Mouse (Mus musculus) neural tube, embryonic 10.5 days (tissue): Measurements from ENCODE around the gene Lbhd1.
"Not testable (repeated sequence)": the region's sequence is repeated elsewhere in the genome, so short reads cannot be mapped to it uniquely, and the experiment has no call there.

Experiments
- DNase-seq: peaks from one replicate; pipeline ENCODE4 v3.0.0-alpha.2; 2017; ENCODE audit warnings: low spot score; ENCODE audit errors: extremely low spot score

Lbhd1 gene

DNA sequence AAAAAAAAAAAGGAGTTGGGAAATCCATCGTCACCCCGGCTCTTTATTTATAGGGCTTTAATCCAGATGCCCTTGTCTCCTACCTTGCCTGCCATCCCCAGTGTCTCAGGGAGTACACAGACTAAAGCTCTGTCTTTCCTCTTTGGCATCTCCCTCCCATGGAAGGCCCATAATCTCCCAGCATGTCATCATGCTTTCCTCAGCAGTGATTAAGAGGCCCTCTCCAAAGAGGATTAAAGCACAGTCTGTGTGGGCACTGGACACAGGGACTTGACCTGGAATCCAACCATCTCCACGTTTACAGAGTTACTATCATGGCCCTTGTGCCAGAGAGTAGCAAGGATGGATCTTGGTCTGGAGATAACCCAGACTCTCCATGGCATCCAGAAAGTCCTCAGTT lies at the start of gene Lbhd1, which contains the start of gene Gm49403:
TSS of gene Lbhd1 (plus strand) at position 117 of the 400 bp plus-strand sequence.
TSS of gene Gm49403 (plus strand) at position 315 of the 400 bp plus-strand sequence.
- DNase-seq, result no peak

DNA sequence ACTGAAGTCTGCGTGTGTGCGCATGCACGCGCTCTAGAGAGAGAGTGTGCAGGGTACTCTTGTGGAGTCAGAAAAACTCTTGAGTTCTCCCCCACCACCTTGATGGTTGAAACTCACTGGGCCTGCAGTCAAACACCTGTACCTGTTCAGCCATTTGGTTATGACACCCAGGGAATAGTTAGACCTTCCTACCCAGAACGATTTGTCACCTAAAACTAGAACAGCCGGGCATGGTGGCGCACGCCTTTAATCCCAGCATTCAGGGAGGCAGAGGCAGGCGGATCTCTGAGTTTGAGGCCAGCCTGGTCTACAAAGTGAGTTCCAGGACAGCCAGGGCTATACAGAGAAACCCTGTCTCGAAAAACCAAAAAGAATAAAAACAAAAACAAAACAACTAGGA lies 47.2 kb upstream of the Lbhd1 start:
- not testable (repeated sequence) for DNase-seq

DNA sequence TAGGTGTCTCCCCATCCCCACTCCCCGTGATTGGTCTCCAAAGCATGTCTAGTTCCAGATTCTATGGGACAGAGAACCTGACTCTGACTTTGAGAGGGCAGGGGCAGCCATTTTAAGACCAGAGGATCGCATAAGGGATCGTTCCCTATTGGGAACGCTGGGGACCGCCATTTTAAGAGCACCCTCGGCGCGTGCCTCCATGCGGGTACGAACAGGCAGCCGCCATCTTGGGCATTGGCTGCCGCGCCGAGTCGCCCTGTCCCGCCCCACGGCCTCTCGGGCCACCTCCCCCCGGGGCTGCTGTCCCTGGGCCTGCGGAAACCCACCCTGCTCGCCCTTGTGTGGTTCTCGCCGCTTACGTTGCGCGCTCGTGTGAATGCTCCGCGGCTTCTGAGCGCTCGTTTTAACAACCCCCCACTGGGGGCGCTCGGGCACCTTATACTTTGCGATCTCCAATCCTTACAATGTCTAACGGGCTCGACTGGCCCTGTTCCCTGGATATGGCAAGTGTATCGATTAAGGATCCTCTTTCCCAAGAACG lies 46.2 kb upstream of the Lbhd1 start, which contains the start of gene Bscl2:
TSS of gene Bscl2 (plus strand) at position 217 of the 541 bp plus-strand sequence.
- DNase-seq, result peak; percentile 87

DNA sequence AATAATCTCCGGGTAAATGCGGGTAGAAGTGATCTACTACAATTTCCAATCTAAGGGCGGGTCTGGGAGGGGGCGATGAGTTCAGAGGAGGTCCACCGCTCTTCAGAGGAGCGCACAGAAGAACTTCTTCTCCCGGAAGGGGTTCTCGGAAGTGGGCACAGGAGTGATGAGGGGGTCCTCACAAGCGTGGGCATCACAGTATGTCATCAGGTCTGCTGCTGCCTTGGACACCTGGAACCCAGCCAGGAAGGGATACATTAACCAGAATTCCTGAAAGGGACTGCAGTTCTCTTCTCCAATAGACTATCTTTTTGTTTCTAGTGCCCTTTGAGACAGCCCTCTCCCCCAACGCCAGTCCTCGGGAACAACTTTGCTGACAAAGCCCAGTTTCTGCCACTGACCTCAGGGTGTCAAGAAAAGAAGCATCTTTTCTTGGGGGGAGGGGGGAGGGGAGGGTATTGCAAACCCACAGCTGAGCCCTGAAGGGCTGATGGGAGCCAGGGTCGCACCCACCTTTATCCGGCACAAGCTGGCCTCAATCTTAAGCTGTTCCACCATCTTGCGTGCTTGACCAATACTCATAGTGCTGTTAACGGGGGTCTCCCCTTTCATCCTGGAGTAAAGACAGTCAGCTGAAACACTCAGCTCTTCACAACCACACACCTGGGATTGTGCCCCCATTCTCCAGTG lies 45.3 kb upstream of the Lbhd1 start:
- DNase-seq, result no peak

DNA sequence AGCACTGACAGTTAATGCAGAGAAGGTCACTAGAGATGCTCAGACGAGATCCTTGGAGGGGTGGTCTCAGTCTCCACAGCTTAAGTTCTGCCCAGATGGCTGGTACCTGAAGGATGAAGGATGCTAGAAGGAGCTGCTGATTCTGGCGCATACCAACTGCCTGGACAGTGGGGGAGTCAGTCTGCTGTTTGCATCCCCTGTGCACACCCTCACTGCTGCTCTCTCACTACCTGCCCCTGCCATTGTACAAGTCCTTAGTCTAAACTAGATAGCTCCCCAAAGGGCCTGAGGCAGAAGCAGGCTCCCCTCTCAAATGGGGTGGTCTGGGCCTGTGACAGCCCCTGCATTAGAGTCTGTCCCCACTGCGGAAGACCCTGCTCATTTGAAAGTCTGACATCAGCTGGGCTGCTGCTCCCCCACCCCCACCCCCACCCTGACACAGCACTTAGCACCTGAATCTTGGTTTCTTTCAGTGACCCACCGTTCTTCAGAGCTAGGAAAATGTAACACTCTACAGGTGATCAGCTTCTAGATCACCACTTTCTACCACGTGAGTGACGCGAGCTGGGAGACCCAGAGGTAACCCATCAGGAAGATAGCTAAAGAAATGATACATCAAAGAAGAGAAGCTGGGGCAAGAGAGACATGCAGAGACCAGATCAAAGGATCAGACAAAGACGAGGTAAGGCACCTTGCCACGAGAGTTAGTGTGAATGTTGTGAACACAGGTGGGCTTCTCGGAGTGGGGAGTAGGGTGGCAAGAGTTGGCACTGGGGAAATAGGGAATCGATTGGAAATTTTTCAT lies 44.2 kb upstream of the Lbhd1 start, which contains the start of gene Gng3:
TSS of gene Gng3 (minus strand) at position 92 of the 805 bp plus-strand sequence.
- DNase-seq, result no peak

DNA sequence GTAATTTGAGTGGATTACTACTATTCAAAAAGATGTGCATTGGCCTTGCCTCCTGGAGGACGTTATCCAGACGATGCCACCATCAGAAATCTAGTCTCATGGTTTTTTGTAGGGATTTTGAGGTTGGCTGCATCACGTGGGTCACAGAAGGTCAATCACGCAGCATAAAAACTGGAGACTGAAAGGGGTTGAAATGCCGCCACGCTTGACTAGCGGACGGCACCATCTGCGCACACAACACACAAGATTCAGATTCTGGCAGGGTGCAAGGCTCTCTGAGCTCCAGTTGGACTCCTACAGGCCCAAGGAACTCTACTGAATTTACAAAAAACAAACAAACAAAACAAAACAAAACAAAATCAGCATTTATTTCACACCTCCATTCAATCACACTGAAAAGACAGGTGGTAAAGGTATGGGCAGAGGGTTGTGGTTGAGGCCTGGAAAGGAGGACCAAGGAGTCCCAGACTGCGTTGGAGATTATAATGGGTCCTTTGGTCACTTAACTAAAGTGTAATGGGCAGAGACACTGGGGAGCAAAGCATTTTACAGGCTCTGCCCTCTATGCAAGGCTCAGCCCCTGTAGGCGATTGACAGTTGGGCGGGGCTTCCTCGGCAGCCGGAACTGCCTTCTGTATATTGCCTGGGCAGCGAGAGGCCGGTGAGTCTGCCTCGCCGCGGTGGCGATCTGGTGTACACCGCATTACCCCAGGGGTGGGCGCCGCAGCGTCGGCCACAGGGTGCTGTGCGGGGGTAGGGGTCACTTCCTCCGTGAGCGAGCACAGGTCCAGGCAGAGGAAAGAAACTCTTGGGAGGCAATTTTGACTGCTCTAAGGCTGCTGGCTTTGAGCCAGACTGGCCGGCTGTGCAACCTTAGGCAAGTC lies 43.4 kb upstream of the Lbhd1 start:
- DNase-seq, result no peak

DNA sequence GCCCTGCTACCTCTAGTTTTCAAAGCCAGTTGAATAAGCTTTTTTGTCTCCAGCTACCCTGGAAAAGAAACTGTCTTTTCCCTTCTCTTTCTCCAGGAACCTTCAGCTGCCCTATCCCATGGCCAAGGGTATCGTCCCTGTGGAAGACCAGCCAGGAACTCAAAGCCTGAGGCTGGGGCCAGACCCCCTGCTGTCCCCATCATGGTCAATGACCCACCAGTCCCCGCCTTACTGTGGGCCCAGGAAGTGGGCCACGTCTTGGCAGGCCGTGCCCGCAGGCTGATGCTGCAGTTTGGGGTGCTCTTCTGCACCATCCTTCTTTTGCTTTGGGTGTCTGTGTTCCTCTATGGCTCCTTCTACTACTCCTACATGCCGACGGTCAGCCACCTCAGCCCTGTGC lies 42.5 kb upstream of the Lbhd1 start:
- no peak for DNase-seq

DNA sequence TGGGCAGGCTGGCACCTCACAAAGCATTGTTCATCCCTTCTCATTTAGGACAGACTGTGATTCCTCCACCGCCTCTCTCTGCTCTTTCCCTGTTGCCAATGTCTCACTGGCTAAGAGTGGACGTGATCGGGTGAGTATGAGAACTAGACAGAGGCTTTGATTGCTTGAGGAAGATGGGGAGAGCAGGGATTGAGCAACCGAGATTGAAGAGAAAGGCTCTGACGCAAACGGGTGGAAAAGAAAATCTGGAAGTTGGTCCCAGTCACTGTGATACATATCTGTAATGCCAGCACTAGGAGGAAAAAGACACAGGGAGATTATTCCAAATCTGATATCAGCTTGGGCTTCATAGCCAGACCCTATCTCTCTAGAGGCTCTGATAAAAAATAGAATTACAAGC lies 40.6 kb upstream of the Lbhd1 start:
- DNase-seq, result no peak

DNA sequence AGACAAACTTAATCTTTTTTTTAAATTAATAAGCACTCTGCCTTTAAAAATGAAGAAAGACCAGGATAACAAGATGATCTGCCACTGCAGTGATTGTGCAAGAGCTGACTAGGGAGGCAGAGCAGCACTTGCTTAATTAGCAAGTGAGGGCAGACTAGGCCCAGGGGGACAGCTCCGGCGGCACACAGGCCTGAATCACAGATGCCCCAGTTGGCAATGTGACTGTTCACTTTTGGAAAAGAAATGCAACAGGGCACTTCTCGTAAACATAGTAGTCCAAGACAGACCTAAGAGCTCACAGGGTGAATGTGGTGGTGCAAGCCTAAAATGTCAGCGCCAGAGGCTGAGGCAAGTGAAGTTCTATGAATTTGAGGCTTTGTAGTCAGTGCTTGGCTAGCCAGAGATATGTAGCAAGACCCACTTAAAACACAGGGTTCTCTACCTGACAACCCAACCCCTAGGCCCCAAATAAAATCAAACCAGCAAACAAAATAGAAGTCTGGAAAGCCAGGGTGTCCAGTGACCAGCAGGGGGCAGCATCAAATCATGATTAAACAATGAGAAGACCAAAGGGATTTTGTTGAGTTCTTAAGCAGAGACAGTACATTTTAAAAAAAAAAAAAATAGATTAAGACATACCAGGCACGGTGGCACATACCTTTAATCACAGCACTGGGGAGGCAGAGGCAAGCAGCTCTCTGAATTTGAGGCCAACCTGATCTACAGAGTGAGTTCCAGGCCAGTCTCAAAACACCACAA lies 39.0 kb upstream of the Lbhd1 start:
- DNase-seq, result peak; percentile 70

DNA sequence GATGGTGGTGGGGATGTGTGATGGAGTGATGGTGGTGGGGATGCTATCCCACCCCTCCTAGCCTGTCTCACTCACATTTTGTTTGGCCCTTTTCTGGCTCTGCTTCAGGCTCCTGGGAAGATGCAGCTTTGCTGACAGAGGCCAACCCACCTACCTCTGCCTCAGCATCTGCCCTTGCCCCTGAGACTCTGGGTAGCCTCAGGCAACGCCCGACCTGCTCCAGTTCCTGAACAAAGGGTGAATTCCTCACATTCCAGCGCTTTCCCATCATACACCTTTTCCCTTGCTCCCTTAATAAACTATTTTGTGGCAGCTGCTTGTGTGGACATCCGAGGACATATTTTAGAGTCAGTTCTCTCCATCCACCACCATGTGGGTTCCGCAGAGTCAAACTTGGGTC lies 35.2 kb upstream of the Lbhd1 start:
- DNase-seq, result no peak

DNA sequence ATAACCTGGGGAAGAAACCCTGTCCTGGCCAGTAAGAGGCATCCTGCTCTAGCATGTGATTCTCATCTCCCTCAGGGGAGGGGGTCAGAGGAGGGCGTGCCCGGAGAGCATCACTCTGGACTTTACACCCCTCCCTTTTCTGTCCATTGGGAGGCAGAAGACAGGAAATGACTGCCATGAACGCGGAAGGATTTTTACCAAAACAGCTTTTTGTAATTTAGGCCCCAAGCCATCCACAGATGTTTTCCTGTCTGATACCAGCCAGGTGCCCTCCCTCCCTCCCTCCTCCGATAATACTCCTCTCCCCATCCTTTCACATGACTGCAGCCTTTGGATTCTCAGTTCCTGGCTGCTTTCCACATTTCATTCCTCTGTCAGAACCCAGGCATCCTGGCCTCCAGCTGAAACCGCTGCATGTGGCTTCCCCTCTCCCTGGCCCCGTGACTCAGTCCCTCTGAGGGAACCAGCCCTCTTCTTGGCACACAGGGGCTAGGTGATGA lies 33.1 kb upstream of the Lbhd1 start, which contains the start of gene Lrrn4cl:
TSS of gene Lrrn4cl (plus strand) at position 367 of the 500 bp plus-strand sequence.
- no peak for DNase-seq

DNA sequence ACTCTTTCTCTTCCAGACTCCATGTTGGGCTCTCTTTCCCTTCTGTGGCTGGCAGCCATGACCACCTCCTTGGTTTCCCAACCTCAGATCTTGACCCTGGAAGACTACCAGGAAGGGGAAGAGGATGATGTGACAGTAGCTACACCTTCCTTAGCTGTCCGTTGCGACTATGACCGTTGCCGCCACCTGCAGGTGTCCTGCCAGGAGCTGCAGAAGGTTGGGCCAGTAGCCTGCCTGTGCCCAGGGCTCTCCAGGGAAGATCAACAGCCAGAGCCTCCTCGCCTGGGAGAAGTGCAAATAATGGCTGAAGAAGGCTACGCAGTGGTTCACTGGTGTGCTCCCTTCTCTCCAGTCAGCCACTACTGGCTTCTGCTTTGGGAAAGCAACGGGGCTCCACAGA lies 31.9 kb upstream of the Lbhd1 start:
- no peak for DNase-seq

DNA sequence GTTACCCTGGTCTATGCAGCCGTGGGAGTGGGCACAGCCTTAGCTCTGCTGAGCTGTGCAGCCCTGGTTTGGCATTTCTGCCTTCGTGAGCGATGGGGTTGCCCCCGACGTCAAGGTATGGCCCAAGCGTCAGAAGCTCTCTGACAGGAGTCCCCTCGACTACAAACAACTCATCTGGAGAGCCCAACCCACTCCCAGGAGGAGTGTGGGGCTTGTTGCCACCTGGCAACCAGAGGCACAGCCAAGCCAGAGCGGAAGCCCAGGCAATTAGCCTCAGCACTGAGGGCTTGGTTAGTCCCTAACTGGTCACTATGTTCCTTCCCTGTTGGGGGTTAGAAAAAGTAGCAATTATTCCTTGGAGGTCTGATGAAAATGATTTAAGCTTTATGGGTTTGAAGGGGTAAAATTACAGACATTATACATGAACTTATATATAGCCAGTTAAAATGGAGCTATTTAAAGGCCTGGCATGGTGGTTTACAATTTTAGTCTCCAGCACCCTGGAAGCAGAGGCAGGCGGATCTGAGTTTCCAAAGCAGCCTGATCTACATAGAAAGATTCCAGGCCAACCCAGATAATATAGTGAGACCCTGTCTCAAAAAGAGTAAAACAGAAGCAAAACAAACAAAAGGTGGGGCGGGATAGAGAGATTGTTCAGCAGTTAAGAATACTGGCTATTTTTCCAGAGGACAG lies 31.1 kb upstream of the Lbhd1 start:
- no peak for DNase-seq

DNA sequence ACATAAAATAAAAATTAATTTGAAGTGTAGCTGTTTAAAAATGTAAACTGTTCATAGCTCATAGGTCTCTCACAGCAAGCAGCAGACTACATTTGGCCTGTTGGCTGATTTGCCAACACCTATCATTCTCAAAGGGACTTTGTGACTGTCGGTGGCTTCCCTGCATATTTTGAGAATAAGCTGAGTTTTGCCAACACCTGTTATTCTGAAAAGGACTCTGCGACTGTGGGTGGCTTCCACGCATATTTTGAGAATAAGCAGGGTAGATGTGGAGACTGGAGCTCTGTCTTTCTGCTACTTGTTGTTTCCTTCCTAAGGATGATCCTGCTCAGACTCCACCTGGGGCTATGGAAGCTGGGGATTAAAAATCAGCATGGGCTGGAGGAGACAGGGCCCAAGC lies 30.4 kb upstream of the Lbhd1 start:
- DNase-seq, result no peak

DNA sequence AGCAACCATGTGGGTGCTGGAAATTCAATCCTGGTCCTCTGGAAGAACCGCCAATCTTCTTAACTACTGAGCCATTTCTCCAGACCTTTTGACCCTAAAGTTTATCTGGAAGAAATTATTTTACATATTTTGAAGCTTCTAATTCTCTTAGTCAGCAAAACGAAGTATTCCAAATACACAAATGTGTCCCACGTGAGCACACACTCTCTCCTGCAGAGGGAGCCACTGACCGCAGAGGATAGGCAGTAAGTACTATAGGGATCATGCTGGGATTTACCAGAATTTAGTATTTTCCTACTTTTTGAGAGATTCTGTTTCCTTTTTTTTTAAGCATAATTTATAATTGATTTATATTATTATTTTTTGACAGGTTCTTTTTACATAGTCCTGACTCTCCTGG lies 25.8 kb upstream of the Lbhd1 start:
- DNase-seq, result no peak

DNA sequence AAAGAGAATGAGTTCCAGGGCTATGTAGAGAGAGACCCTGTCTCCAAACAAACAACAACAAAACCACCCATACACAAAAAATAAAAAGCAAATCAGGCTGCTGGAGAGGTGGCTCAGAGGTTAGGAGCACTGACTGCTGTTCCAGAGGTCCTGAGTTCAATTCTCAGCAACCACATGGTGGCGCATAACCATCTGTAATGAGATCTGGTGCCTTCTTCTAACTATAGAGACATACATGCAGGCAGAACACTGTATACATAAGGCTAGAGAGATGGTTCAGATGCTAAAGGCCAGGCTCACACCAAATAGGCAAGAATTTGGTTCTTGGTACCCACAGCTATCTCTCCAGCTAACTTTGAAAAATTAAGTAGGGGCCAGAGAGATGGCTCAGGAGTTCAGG lies 24.5 kb upstream of the Lbhd1 start:
- DNase-seq, result peak; percentile 23

DNA sequence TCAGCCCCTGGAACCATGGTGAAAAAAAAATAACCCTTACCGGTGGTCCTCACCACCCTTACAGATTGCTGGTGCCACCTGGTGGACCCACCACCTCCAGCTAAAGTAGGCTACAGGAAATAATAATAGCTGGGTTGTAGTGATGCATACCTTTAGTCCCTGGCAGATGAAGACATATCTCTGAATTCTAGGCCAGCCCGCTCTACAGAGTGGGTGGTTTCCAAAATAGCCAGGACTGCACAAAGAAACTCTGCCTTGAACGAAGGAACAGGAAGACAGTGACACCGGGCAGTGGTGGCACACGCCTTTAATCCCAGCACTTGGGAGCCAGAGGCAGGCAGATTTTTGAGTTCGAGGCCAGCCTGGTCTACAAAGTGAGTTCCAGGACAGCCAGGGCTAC lies 19.3 kb upstream of the Lbhd1 start:
- DNase-seq, result no peak

DNA sequence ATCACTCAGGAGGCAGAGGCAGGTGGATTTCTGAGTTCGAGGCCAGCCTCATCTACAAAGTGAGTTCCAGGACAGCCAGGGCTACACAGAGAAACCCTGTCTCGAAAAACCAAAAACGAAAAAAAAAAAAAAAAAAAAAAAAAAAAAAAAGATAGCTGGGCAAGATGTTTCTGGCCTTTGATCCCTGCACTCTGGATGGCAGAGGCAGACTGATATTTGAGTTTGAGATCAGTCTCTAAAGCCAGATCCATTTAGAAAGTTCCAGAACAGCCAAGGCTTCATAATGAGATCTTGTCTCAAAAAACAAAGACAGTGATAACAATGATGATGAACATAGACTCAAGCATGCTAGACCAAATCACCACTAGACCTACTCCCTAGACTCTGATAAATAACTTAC lies 13.2 kb upstream of the Lbhd1 start:
- not testable (repeated sequence) for DNase-seq

DNA sequence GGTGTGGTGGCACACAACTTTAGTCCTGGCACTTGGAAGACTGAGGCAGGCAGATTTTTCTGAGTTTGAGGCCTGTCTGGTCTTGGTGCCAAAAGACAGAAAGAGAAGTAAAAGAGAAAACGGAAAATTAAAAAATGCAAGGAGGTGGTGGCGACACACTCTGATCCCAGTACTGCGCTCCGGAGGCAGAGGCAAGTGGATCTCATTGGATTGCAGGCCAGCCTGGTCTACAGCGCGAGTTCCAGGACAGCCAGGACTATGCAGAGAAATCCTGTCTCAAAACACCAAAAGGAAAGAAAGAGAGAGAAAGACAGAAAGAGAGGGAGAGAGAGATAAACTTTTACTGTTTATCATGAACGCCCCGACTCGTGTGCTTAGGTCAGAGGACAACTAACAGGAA lies 12.7 kb upstream of the Lbhd1 start:
- no peak for DNase-seq
